Mouse (Mus musculus) forebrain, embryonic 15.5 days (tissue): ENCODE measurements at regions not wholly inside any gene's neighbourhood (a gene's known extent, or its start where the extent isn't known, plus 50 kb on each side); places are given as distances from the start of the nearest gene placed in this dataset.

Experiments used
- ATAC-seq: fragments of 200-750 bp; cut with Nextera tagmentation; replicated peaks from 2 replicates; pipeline ENCODE4 v1.8.0; 2017; ENCODE audit warnings: mild to moderate bottlenecking, moderate TSS enrichment, moderate library complexity
- H3K27ac ChIP-seq: fragments of 300-500 bp; sonication (generic); replicated peaks from 2 replicates; pipeline ENCODE4 v1.5.1; 2015; ENCODE audit warnings: mild to moderate bottlenecking, inconsistent platforms
- H3K27me3 ChIP-seq: fragments of 300-500 bp; sonication (generic); 2 replicates; pipeline ENCODE4 v1.6.1; 2015; ENCODE audit warnings: inconsistent platforms
- H3K36me3 ChIP-seq: fragments of 300-500 bp; sonication (generic); 2 replicates; pipeline ENCODE4 v1.6.1; 2015; ENCODE audit warnings: mild to moderate bottlenecking, inconsistent platforms
- H3K4me1 ChIP-seq: fragments of 300-500 bp; sonication (generic); 2 replicates; pipeline ENCODE4 v1.6.1; 2015; ENCODE audit warnings: inconsistent platforms
- H3K4me2 ChIP-seq: fragments of 300-500 bp; sonication (generic); replicated peaks from 2 replicates; pipeline ENCODE4 v1.6.1; 2015; ENCODE audit warnings: mild to moderate bottlenecking, inconsistent platforms
- H3K4me3 ChIP-seq: fragments of 300-500 bp; sonication (generic); 2 replicates; pipeline ENCODE4 v1.5.1; 2015; ENCODE audit warnings: mild to moderate bottlenecking, inconsistent platforms
- H3K9ac ChIP-seq: fragments of 300-500 bp; sonication (generic); replicated peaks from 2 replicates; pipeline ENCODE4 v1.6.1; 2015; ENCODE audit warnings: mild to moderate bottlenecking, inconsistent platforms
- H3K9me3 ChIP-seq: fragments of 300-500 bp; sonication (generic); 2 replicates; pipeline ENCODE4 v1.6.1; 2016; ENCODE audit warnings: inconsistent platforms
- WGBS: fragments of 180-500 bp; shearing (Covaris S2); methylation state at CpG from one replicate; pipeline ENCODE4 v1.1.7; 2015; ENCODE audit warnings: mixed read lengths; 5-methylcytosine and 5-hydroxymethylcytosine counted together

GRCm38 (mm10) chr13:82187196-82187595 is 404.3 kb downstream of the Cetn3 start:
- H3K4me3 ChIP-seq, result no peak overlapping the region
- ATAC-seq, result no peak
- H3K27me3 ChIP-seq, result no peaks in the 10 kb centered on the region
- no peak overlapping the region for H3K9ac ChIP-seq
- no peak overlapping the region for H3K4me2 ChIP-seq
- H3K9me3 ChIP-seq, result no peaks in the 10 kb centered on the region
- H3K4me1 ChIP-seq, result no peaks in the 10 kb centered on the region
- H3K27ac ChIP-seq, result no peak overlapping the region
- H3K36me3 ChIP-seq, result no peaks in the 10 kb centered on the region

GRCm38 (mm10) chr13:82200739-82201138 is 417.9 kb downstream of the Cetn3 start:
- Histone ChIP-seq H3K9ac (no peak overlapping the region), H3K27ac (no peak overlapping the region), H3K4me1 (no peaks in the 10 kb centered on the region), H3K4me2 (no peak overlapping the region), H3K36me3 (no peaks in the 10 kb centered on the region), H3K27me3 (no peaks in the 10 kb centered on the region), H3K9me3 (no peaks in the 10 kb centered on the region), H3K4me3 (no peak overlapping the region)
- 72% methylated on average over 1 of the region's 1 CpGs for WGBS
- no peak for ATAC-seq

- H3K27ac ChIP-seq, result no peak overlapping the region
- no peak overlapping the region for H3K4me3 ChIP-seq
- H3K9ac ChIP-seq, result no peak overlapping the region
- H3K36me3 ChIP-seq, result no peaks in the 10 kb centered on the region
- no peak overlapping the region for H3K4me2 ChIP-seq
- no peaks in the 10 kb centered on the region for H3K9me3 ChIP-seq
- no peaks in the 10 kb centered on the region for H3K27me3 ChIP-seq
- ATAC-seq, result no peak
- no peaks in the 10 kb centered on the region for H3K4me1 ChIP-seq
Measured at GRCm38 (mm10) chr13:82225430-82225829, 442.6 kb downstream of the Cetn3 start.

GRCm38 (mm10) chr13:82233901-82234300 is 451.0 kb downstream of the Cetn3 start:
- Histone ChIP-seq H3K36me3 (no peaks in the 10 kb centered on the region), H3K4me3 (no peak overlapping the region), H3K4me1 (no peaks in the 10 kb centered on the region), H3K27ac (no peak overlapping the region), H3K4me2 (no peak overlapping the region), H3K27me3 (no peaks in the 10 kb centered on the region), H3K9ac (no peak overlapping the region), H3K9me3 (no peaks in the 10 kb centered on the region)
- ATAC-seq, result no peak
- 78% methylated on average over 2 of the region's 2 CpGs for WGBS

GRCm38 (mm10) chr13:82246231-82246630 is 463.4 kb downstream of the Cetn3 start:
- H3K4me3 ChIP-seq, result no peak overlapping the region

GRCm38 (mm10) chr13:82250361-82250760 is 467.5 kb downstream of the Cetn3 start:
- H3K36me3 ChIP-seq, result no peaks in the 10 kb centered on the region
- no peak overlapping the region for H3K9ac ChIP-seq
- 94% methylated on average over 6 of the region's 6 CpGs for WGBS
- no peak for ATAC-seq
- H3K4me3 ChIP-seq, result no peak overlapping the region
- H3K27me3 ChIP-seq, result no peaks in the 10 kb centered on the region
- no peak overlapping the region for H3K27ac ChIP-seq
- H3K9me3 ChIP-seq, result no peaks in the 10 kb centered on the region
- H3K4me2 ChIP-seq, result no peak overlapping the region
- H3K4me1 ChIP-seq, result no peaks in the 10 kb centered on the region

More at GRCm38 (mm10) chr13:82246231-82246630, 463.4 kb downstream of the Cetn3 start:
- no peaks in the 10 kb centered on the region for H3K9me3 ChIP-seq
- WGBS, result 86% methylated on average over 1 of the region's 1 CpGs
- H3K36me3 ChIP-seq, result no peaks in the 10 kb centered on the region
- no peak overlapping the region for H3K27ac ChIP-seq
- no peaks in the 10 kb centered on the region for H3K4me1 ChIP-seq
- no peak overlapping the region for H3K4me2 ChIP-seq
- no peak overlapping the region for H3K9ac ChIP-seq
- no peaks in the 10 kb centered on the region for H3K27me3 ChIP-seq
- ATAC-seq, result no peak

- Histone ChIP-seq H3K27ac (no peak overlapping the region), H3K36me3 (no peaks in the 10 kb centered on the region), H3K4me2 (no peak overlapping the region), H3K4me3 (no peak overlapping the region), H3K9ac (no peak overlapping the region), H3K9me3 (no peaks in the 10 kb centered on the region), H3K4me1 (no peaks in the 10 kb centered on the region), H3K27me3 (no peaks in the 10 kb centered on the region)
- ATAC-seq, result no peak
- 96% methylated on average over 1 of the region's 1 CpGs for WGBS
Measured at GRCm38 (mm10) chr13:82258491-82258935, 475.6 kb downstream of the Cetn3 start.

- Histone ChIP-seq H3K27ac (no peak overlapping the region), H3K36me3 (no peaks in the 10 kb centered on the region), H3K27me3 (no peaks in the 10 kb centered on the region), H3K9me3 (no peaks in the 10 kb centered on the region), H3K4me2 (no peak overlapping the region), H3K4me1 (peaks cover 4% of the 10 kb centered on the region; the same call in 1 of the 2 replicates), H3K9ac (no peak overlapping the region), H3K4me3 (no peak overlapping the region)
- whole genome bisulfite sequencing, result 69% methylated on average over 2 of the region's 2 CpGs
- ATAC-seq, result no peak
Measured at GRCm38 (mm10) chr13:82264236-82264635, 481.4 kb downstream of the Cetn3 start.

GRCm38 (mm10) chr13:82265170-82265569 is 482.3 kb downstream of the Cetn3 start:
- no peaks in the 10 kb centered on the region for H3K27me3 ChIP-seq
- ATAC-seq, result no peak
- no peak overlapping the region for H3K4me3 ChIP-seq
- no peaks in the 10 kb centered on the region for H3K9me3 ChIP-seq
- no peak overlapping the region for H3K9ac ChIP-seq
- 19% methylated on average over 3 of the region's 3 CpGs for WGBS
- no peaks in the 10 kb centered on the region for H3K36me3 ChIP-seq
- no peak overlapping the region for H3K27ac ChIP-seq
- peaks cover 4% of the 10 kb centered on the region; the same call in 1 of the 2 replicates for H3K4me1 ChIP-seq
- no peak overlapping the region for H3K4me2 ChIP-seq

GRCm38 (mm10) chr13:82265736-82266135 is 482.9 kb downstream of the Cetn3 start:
- no peak overlapping the region for H3K9ac ChIP-seq
- 93% methylated on average over 2 of the region's 2 CpGs for WGBS
- no peak overlapping the region for H3K4me2 ChIP-seq
- H3K27ac ChIP-seq, result no peak overlapping the region
- ATAC-seq, result no peak
- no peaks in the 10 kb centered on the region for H3K36me3 ChIP-seq
- no peaks in the 10 kb centered on the region for H3K27me3 ChIP-seq
- H3K9me3 ChIP-seq, result no peaks in the 10 kb centered on the region
- H3K4me1 ChIP-seq, result peaks cover 4% of the 10 kb centered on the region; the same call in 1 of the 2 replicates
- H3K4me3 ChIP-seq, result no peak overlapping the region

- Histone ChIP-seq H3K9ac (no peak overlapping the region), H3K36me3 (no peaks in the 10 kb centered on the region), H3K9me3 (0 out of 2 replicates have a peak, but pooled peaks cover 3% of the 10 kb centered on the region), H3K27me3 (no peaks in the 10 kb centered on the region), H3K4me1 (no peaks in the 10 kb centered on the region), H3K4me3 (no peak overlapping the region), H3K4me2 (no peak overlapping the region), H3K27ac (no peak overlapping the region)
- WGBS, result 80% methylated on average over 3 of the region's 3 CpGs
- ATAC-seq, result no peak
Measured at GRCm38 (mm10) chr13:82274733-82275132, 491.9 kb downstream of the Cetn3 start.

GRCm38 (mm10) chr13:82276001-82276400 is 493.1 kb downstream of the Cetn3 start:
- 93% methylated on average over 3 of the region's 3 CpGs for WGBS
- Histone ChIP-seq H3K36me3 (no peaks in the 10 kb centered on the region), H3K4me3 (no peak overlapping the region), H3K9ac (no peak overlapping the region), H3K4me1 (no peaks in the 10 kb centered on the region), H3K27me3 (no peaks in the 10 kb centered on the region), H3K4me2 (no peak overlapping the region), H3K9me3 (0 out of 2 replicates have a peak, but pooled peaks cover 3% of the 10 kb centered on the region), H3K27ac (no peak overlapping the region)
- ATAC-seq, result no peak

GRCm38 (mm10) chr13:82280744-82281143 is 497.9 kb downstream of the Cetn3 start:
- no peaks in the 10 kb centered on the region for H3K9me3 ChIP-seq
- WGBS, result 87% methylated on average over 4 of the region's 4 CpGs
- no peaks in the 10 kb centered on the region for H3K4me1 ChIP-seq
- H3K27me3 ChIP-seq, result no peaks in the 10 kb centered on the region
- H3K4me2 ChIP-seq, result no peak overlapping the region
- H3K4me3 ChIP-seq, result no peak overlapping the region
- no peak overlapping the region for H3K9ac ChIP-seq
- H3K27ac ChIP-seq, result no peak overlapping the region
- no peaks in the 10 kb centered on the region for H3K36me3 ChIP-seq
- ATAC-seq, result no peak
